ENCODE assay signal across 13 mouse cellular contexts in genomic region chr12:44430335-44430734, GRCm38 (mm10).
DNase-seq lines count a peak whose midpoint lies in the region; ATAC-seq and TF ChIP-seq lines count a peak whose summit lies in the region.
"Had no signal": no experiment of that assay in that cellular context is flagged by ENCODE, and none has a peak within 500 bp of the region (broad histone marks: within the 10 kb centered on the region; RNA-seq: fewer than 3 reads in every experiment).

No protein-coding gene starts in this region.

- no peak for TF ChIP-seq CTCF in layer of hippocampus, adult 2 months (conservative IDR thresholded peaks at IDR 0.05)

- no peaks in the 10 kb centered on the region for H3K9me3 ChIP-seq in hindbrain, embryonic 13.5 days
- H3K9me3 ChIP-seq in neural tube, embryonic 13.5 days: no peaks in the 10 kb centered on the region
- H3K9me3 ChIP-seq: embryonic facial prominence, embryonic 13.5 days; heart, embryonic 13.5 days; liver, embryonic 13.5 days had no signal

- peak overlapping the region; percentile 73 for H3K27ac ChIP-seq in layer of hippocampus, adult 2 months
- peak overlapping the region; percentile 83 for H3K27ac ChIP-seq in hindbrain, embryonic 13.5 days
- H3K27ac ChIP-seq in neural tube, embryonic 13.5 days (replicated peaks): peak overlapping the region; percentile 88
- H3K27ac ChIP-seq: embryonic facial prominence, embryonic 13.5 days; heart, embryonic 13.5 days; liver, embryonic 13.5 days; macrophage had no signal

- no peaks in the 10 kb centered on the region for H3K27me3 ChIP-seq in hindbrain, embryonic 13.5 days
- no peaks in the 10 kb centered on the region for H3K27me3 ChIP-seq in neural tube, embryonic 13.5 days
- H3K27me3 ChIP-seq: embryonic facial prominence, embryonic 13.5 days; heart, embryonic 13.5 days; liver, embryonic 13.5 days had no signal

- no peak for ATAC-seq in hindbrain, embryonic 13.5 days (ENCODE audit: low FRiP score)
- ATAC-seq in neural tube, embryonic 13.5 days (ENCODE audit: low read depth): no peak

- no peaks in the 10 kb centered on the region for H3K36me3 ChIP-seq in hindbrain, embryonic 13.5 days
- no peaks in the 10 kb centered on the region for H3K36me3 ChIP-seq in neural tube, embryonic 13.5 days
- H3K36me3 ChIP-seq: embryonic facial prominence, embryonic 13.5 days; heart, embryonic 13.5 days; liver, embryonic 13.5 days had no signal

- peak in 1 of 2 experiments; percentile 44 for DNase-seq in layer of hippocampus, adult 2 months (ENCODE audit: low spot score in 2 of 2)
- no peak for DNase-seq in layer of hippocampus, postnatal 10 days (ENCODE audit: low spot score in 2 of 2)
- DNase-seq in cerebellum, adult 9-11 months: peak; percentile 57
- no peak for DNase-seq in right cerebral cortex, postnatal 10 days (ENCODE audit: low spot score in 2 of 2)
- no peak for DNase-seq in right cerebral cortex, adult 2 months (ENCODE audit: low spot score in 2 of 2)
- DNase-seq in thymus, postnatal 25 days: no peak
- DNase-seq: kidney, adult 18-20 months; liver, embryonic 13.5 days had no signal

- no peak overlapping the region for H3K4me2 ChIP-seq in hindbrain, embryonic 13.5 days
- H3K4me2 ChIP-seq in neural tube, embryonic 13.5 days: 0 out of 2 replicates have a peak overlapping the region, but pooled peaks have one; percentile 29
- H3K4me2 ChIP-seq: embryonic facial prominence, embryonic 13.5 days; heart, embryonic 13.5 days; liver, embryonic 13.5 days had no signal

- H3K9ac ChIP-seq in hindbrain, embryonic 13.5 days: no peak overlapping the region
- 0 out of 2 replicates have a peak overlapping the region, but pooled peaks have one; percentile 48 for H3K9ac ChIP-seq in neural tube, embryonic 13.5 days
- H3K9ac ChIP-seq: embryonic facial prominence, embryonic 13.5 days; heart, embryonic 13.5 days; liver, embryonic 13.5 days had no signal

- peaks cover 32% of the 10 kb centered on the region for H3K4me1 ChIP-seq in hindbrain, embryonic 13.5 days (replicated peaks)
- H3K4me1 ChIP-seq in neural tube, embryonic 13.5 days (replicated peaks): peaks cover 31% of the 10 kb centered on the region
- H3K4me1 ChIP-seq: embryonic facial prominence, embryonic 13.5 days; heart, embryonic 13.5 days; liver, embryonic 13.5 days had no signal

- no peak overlapping the region for H3K4me3 ChIP-seq in layer of hippocampus, adult 2 months
- no peak overlapping the region for H3K4me3 ChIP-seq in hindbrain, embryonic 13.5 days
- H3K4me3 ChIP-seq in neural tube, embryonic 13.5 days: no peak overlapping the region
- H3K4me3 ChIP-seq: embryonic facial prominence, embryonic 13.5 days; heart, embryonic 13.5 days; liver, embryonic 13.5 days had no signal

- 33% methylated on average over 6 of the region's 6 CpGs for WGBS in hindbrain, embryonic 13.5 days
- WGBS in neural tube, embryonic 13.5 days: 42% methylated on average over 6 of the region's 6 CpGs
